Mouse (Mus musculus) embryonic stem cell, embryonic (primary cell): ENCODE measurements around the gene Fam120b.

Source experiments
- CTCF ChIA-PET, 4 experiments: fragments of 300-600 bp in 2 of 4; fragments of 350-600 bp in 2 of 4; sonication (Branson Sonifier 250); formaldehyde crosslinking; loops; one replicate each; lab custom pipeline; 2022; ENCODE audit warnings: inconsistent platforms in 2 of 4; lab: Charles Lee
- POLR2A ChIA-PET, 4 experiments: fragments of 300-600 bp in 2 of 4; fragments of 350-600 bp in 2 of 4; sonication (Branson Sonifier 250); formaldehyde crosslinking; loops; one replicate each; lab custom pipeline; 2022; ENCODE audit warnings: antibody characterized with exemption in 4 of 4, inconsistent platforms in 1 of 4; lab: Charles Lee

Fam120b gene

GRCm38 (mm10) chr17:15416596-15417215, 20.7 kb downstream of the Fam120b start:
- POLR2A ChIA-PET: no interaction called here
- CTCF ChIA-PET: no interaction called here

GRCm38 (mm10) chr17:15419534-15419933, 23.5 kb downstream of the Fam120b start:
- ChIA-PET POLR2A (interaction anchor here in 2 of 4 experiments (0.7 to 1.7 kb wide), 2 partner anchors 21 to 23 kb away, joined by 4 to 5 read pairs; partner anchors contain the start of gene Fam120b (in 1 of the 2)), CTCF (no interaction called here)

- ChIA-PET POLR2A (interaction anchor here in 2 of 4 experiments (0.7 to 1.7 kb wide), 2 partner anchors 20 to 24 kb away, joined by 4 to 5 read pairs; partner anchors contain the start of gene Fam120b (in 1 of the 2)), CTCF (no interaction called here)
Measured at GRCm38 (mm10) chr17:15420021-15420603, 24.1 kb downstream of the Fam120b start.

- POLR2A ChIA-PET: interaction anchor here in 2 of 4 experiments (0.6 to 1.0 kb wide), 4 partner anchors 17 to 102 kb away, joined by 3 read pairs; no protein-coding TSS in a partner anchor
Measured at GRCm38 (mm10) chr17:15421446-15421845, 25.4 kb downstream of the Fam120b start.

DNA sequence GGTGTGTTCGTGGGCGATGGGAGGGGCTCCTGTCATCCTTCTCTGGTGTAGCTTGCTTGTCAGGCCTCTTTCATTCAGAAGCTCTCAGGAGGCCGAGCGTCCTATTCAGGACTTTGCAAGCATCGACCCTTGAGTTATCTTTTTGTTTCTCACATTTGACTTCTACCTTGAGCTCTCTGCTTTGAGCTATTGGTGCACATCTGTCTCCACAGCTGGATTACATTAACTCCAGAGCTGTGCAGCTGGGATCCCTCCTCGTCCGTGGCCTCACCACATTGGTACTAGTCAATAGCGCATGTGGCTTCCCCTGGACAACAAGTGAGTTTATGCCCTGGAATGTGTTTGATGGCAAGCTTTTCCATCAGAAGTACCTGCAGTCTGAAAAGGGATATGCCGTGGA, 26.7 kb downstream of the Fam120b start:
- CTCF ChIA-PET: no interaction called here
- POLR2A ChIA-PET: interaction anchor here in 2 of 4 experiments (1.0 kb wide), 3 partner anchors 12 to 50 kb away, joined by 3 read pairs; no protein-coding TSS in a partner anchor

More at GRCm38 (mm10) chr17:15421446-15421845, 25.4 kb downstream of the Fam120b start:
- CTCF ChIA-PET: no interaction called here

DNA sequence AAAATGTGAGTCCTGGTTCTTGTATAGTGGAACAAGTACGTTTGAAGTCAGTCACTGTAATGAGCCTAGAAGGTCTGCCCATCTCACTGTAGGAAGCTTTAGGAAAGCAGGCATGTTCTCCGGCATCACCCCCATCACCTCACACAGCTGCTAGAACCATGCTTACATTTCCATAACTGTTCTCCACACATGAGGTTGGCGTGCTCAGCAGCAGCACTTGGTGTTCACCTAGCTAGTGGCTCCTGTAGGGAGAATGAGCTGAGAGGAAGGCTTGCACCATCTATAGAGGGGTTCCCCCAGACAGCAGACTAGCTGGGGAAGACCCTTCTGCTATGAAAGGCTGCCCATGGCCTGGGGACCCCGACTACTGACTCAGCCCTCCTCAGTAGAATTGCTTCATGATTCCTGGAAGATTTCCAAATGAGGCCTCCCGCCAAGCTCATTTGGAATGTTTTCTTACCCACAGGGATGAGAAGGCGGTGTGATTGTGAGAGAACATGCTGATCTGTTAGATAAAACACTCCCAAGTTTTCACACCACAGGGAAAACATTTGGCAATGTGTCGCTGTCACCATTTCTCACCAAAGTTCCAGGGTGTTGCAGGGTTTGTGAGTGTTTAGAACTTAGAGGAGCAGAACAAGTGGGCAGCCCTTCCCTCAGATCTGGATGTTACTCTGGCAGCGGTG, 27.2 kb downstream of the Fam120b start:
- POLR2A ChIA-PET: interaction anchor here in 1 of 4 experiments (1.0 kb wide), 1 partner anchor 47 kb away, joined by 3 read pairs; no protein-coding TSS in a partner anchor
- CTCF ChIA-PET: no interaction called here

- ChIA-PET POLR2A (no interaction called here), CTCF (no interaction called here)
Measured at GRCm38 (mm10) chr17:15425931-15426330, 29.9 kb downstream of the Fam120b start.

DNA sequence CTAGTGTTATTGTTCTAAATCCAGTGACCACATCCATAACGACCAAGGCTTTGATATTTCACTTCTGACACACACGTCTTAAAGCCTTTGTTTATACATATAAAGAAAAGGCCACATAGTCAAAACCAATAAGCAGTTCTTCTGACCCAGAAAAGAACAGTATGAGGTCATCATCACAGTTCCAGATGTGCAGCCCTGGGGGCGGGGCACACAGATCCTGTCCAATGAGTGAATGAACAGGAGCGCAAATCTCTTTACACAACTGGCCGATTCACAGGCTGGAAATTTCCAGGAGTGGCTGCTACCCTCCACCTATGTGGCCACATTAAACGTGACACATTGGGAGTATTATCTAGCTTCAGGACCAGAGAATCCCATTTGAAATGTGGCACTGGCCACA, 33.4 kb downstream of the Fam120b start:
- ChIA-PET CTCF (no interaction called here), POLR2A (interaction anchor here in 1 of 4 experiments (0.6 kb wide), 1 partner anchor 234 kb away, joined by 4 read pairs; no protein-coding TSS in a partner anchor)

DNA sequence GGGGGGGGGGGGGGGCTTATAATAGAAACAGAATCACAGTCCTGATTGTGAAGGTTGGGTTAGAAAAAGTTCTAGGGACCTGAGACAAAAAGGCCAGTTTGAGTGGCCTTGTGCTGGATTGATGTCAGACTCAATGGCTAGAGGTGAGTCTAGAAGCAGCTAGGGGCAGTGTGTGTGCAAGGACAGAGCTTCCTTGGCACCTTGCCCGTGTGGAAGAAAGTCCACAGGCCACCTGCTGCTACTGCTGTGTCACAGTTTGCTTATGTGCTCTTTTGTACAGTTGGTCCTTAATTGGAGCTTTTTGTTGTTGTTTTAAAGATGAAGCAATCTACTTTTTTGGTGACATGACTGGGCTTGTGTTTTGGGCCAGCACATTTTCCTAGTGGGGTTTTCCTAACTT, 33.9 kb downstream of the Fam120b start:
- ChIA-PET POLR2A (interaction anchor here in 2 of 4 experiments (0.6 to 1.0 kb wide), 2 partner anchors 11 to 235 kb away, joined by 3 to 4 read pairs; no protein-coding TSS in a partner anchor), CTCF (interaction anchor here in 1 of 4 experiments (0.7 kb wide), 2 partner anchors 26 to 43 kb away, joined by 3 read pairs; no protein-coding TSS in a partner anchor)

DNA sequence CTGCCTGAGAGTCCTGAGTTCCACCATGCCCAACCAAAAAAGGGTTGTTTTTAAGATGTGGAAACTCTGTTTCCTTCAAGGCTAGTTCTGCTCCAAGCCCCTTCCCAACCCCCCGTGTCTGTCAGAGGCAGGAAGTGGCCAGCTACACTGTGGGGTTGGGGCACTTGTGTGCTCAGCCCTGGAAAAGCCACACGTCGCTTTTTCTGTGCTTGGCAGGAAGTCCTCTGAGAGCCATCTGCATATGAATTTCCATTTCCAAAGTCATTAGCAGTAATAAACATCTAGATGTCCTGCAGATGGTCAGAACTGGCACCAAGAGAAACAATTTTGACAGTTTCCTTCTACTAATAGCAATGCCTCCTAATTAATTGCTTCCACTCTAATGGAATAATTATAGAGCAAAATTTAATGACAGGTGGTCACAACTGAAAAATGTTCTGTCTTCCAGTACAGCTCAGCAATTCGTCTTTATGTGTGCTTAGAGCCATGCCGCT, 35.1 kb downstream of the Fam120b start:
- ChIA-PET POLR2A (interaction anchor here in 1 of 4 experiments (1.0 kb wide), 1 partner anchor 10 kb away, joined by 3 read pairs; no protein-coding TSS in a partner anchor), CTCF (no interaction called here)

DNA sequence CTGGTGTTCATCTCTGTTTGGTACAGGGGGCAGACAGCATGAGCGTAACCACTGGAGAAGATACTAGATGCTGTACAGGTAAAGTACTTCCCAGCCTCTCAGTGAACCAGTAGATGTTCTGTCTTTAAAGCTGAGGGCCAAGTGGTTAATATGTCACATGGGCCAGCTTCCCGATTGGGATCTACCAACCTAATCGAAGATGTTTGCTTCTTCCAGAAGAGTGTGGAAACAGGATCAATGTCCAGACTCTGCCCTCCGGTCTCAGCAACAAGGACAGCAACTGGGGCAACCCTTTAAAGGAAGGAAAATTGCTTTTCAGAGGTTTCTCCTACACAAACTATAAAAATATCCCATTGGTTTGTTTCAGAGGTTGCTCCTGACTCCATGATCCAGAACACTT, 35.5 kb downstream of the Fam120b start:
- POLR2A ChIA-PET: interaction anchor here in 1 of 4 experiments (2.5 kb wide), 1 partner anchor 35 kb away, joined by 6 read pairs; the partner anchor contains the start of gene Fam120b
- CTCF ChIA-PET: no interaction called here

GRCm38 (mm10) chr17:15432036-15432435, 36.0 kb downstream of the Fam120b start:
- POLR2A ChIA-PET: interaction anchor here in 2 of 4 experiments (0.9 to 2.5 kb wide), 2 partner anchors 9 to 36 kb away, joined by 3 to 6 read pairs; partner anchors contain the start of gene Fam120b (in 1 of the 2)
- CTCF ChIA-PET: no interaction called here

DNA sequence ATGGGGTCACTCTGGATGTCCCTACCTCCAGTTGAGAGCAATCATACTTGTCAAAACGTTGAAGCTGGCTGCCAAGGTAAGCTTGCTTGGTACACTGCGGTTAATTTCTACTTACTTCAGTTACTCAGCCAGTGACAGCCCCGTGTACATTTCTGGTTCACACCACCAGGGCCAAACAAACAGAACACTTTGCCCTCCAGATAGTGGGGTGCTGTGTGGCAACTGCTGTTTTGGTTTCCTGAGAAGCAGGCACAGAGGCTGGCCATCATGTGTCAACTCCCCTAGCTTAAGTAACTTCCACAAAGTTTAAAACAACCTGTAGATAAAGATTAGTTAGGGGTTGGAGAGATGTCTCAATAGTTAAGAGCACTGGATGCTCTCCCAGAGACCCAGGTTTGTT, 38.7 kb downstream of the Fam120b start:
- CTCF ChIA-PET: interaction anchor here in 1 of 4 experiments (0.6 kb wide), 1 partner anchor 164 kb away, joined by 3 read pairs; no protein-coding TSS in a partner anchor

DNA sequence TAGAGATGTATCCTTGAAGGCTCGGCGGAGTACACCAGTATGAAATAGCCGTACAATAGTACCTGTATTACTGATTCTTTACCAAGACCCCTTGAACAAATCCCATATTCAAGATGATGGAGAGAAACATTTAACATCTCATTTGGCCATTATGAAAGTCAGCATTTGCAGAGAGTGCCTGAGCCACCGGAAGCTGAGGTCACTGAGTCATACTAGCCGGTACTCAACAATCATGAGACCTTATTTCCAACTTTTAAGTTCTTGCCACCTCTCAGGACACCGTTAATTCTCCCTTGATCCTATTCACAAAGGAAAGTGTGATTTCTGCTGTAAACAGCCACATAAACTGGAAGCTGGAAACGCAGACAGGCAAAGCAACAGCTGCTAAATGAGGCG, 44.1 kb downstream of the Fam120b start:
- CTCF ChIA-PET: interaction anchor here in 2 of 4 experiments (1.0 to 1.3 kb wide), 2 partner anchors 15 kb away, joined by 3 to 5 read pairs; no protein-coding TSS in a partner anchor

More for the DNA sequence above, 38.7 kb downstream of the Fam120b start:
- POLR2A ChIA-PET: no interaction called here

DNA sequence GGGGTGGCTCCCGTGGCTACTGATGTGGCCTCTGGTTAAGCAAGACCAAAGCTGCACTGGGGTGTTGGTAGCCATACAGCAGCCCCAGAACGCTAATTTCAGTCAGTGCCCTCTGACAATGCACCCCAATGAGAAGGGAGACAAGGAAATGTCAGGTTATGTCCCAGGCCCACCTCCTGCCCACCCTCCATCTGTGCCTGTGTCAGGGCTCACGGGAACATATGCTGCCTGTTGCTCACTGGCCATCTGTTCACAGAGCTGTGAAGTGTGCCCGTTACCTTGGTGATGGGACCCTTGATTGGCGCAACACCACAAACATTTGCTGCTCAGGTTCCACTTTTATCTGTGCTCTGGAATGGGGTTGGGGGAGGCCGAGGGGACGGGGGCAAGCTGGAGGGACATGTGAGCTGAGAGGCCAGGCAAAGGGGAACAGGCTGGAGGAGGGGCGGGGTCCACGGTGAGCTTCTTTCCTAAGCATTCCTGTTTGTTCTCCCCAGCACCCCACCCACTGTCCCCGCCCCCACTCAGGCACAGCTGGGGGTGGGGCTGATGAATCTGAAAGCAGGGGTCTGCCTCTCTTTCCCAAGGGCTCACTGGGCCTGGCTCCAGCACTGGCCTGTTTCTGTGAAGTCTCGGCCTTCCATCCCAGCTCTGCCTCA, 44.6 kb downstream of the Fam120b start:
- POLR2A ChIA-PET: interaction anchor here (0.5 to 2.6 kb wide), 28 partner anchors 8 to 384 kb away, joined by 3 to 41 read pairs (median 4); partner anchors contain the start of genes Psmb1 (in 2 of the 4), Tbp (in 2 of the 4), Chd1 (in 1 of the 4) and Dll1 (in 1 of the 4)
- CTCF ChIA-PET: interaction anchor here in 3 of 4 experiments (0.6 to 1.3 kb wide), 3 partner anchors 14 to 44 kb away, joined by 3 to 5 read pairs (median 3); no protein-coding TSS in a partner anchor

More for the DNA sequence above, 44.1 kb downstream of the Fam120b start:
- POLR2A ChIA-PET: interaction anchor here in 3 of 4 experiments (0.5 to 2.6 kb wide), 20 partner anchors 8 to 374 kb away, joined by 3 to 41 read pairs (median 4); partner anchors contain the start of genes Psmb1 (in 2 of the 3), Tbp (in 2 of the 3), Chd1 (in 1 of the 3) and Dll1 (in 1 of the 3)

GRCm38 (mm10) chr17:15445421-15445820, 49.4 kb downstream of the Fam120b start:
- POLR2A ChIA-PET: no interaction called here
- CTCF ChIA-PET: no interaction called here

GRCm38 (mm10) chr17:15447831-15448230, 51.8 kb downstream of the Fam120b start:
- POLR2A ChIA-PET: no interaction called here
- CTCF ChIA-PET: interaction anchor here in 1 of 4 experiments (0.5 kb wide), 1 partner anchor 473 kb away, joined by 3 read pairs; no protein-coding TSS in a partner anchor
